Mouse (Mus musculus) limb, embryonic 12.5 days (tissue): ENCODE data around the gene Sumo1. TPM values are rescaled to one million over a fixed set of nuclear protein-coding genes. Genes with fewer than 3 reads are reported as not detected.

Experiments
- ATAC-seq: fragments of 200-750 bp; cut with Nextera tagmentation; 2 replicates; pipeline ENCODE4 v1.8.0; 2017; ENCODE audit warnings: low read depth, moderate TSS enrichment; ENCODE audit not compliant: insufficient number of reproducible peaks, insufficient read depth, low FRiP score, low TSS enrichment
- H3K27ac ChIP-seq: fragments of 300-500 bp; sonication (generic); 2 replicates; pipeline ENCODE4 v1.5.1; 2016; ENCODE audit warnings: mild to moderate bottlenecking, moderate library complexity
- H3K27me3 ChIP-seq: fragments of 300-500 bp; sonication (generic); 2 replicates; pipeline ENCODE4 v1.6.1; 2016; ENCODE audit warnings: mild to moderate bottlenecking, moderate library complexity
- H3K36me3 ChIP-seq: fragments of 300-500 bp; sonication (generic); 2 replicates; pipeline ENCODE4 v1.6.1; 2016; ENCODE audit warnings: mild to moderate bottlenecking, moderate library complexity
- H3K4me1 ChIP-seq: fragments of 300-500 bp; sonication (generic); replicated peaks from 2 replicates; pipeline ENCODE4 v1.6.1; 2016
- H3K4me2 ChIP-seq: fragments of 300-500 bp; sonication (generic); 2 replicates; pipeline ENCODE4 v1.6.1; 2016; ENCODE audit warnings: mild to moderate bottlenecking, moderate library complexity
- H3K4me3 ChIP-seq: fragments of 300-500 bp; sonication (generic); replicated peaks from 2 replicates; pipeline ENCODE4 v1.5.1; 2016; ENCODE audit warnings: mild to moderate bottlenecking
- H3K9ac ChIP-seq: fragments of 300-500 bp; sonication (generic); replicated peaks from 2 replicates; pipeline ENCODE4 v1.6.1; 2016; ENCODE audit warnings: mild to moderate bottlenecking, moderate library complexity
- H3K9me3 ChIP-seq: fragments of 300-500 bp; sonication (generic); 2 replicates; pipeline ENCODE4 v1.6.1; 2016; ENCODE audit warnings: mild to moderate bottlenecking, moderate library complexity
- WGBS: fragments of 180-500 bp; shearing (Covaris S2); methylation state at CpG from one replicate; pipeline ENCODE4 v1.1.7; 2016; 5-methylcytosine and 5-hydroxymethylcytosine counted together
- polyA plus RNA-seq: library from polyadenylated mRNA; unstranded; fragments of >200 nt; fragmentation: Nextera tagmentation; extraction: Ambion mirVana; gene quantifications from 2 replicates; pipeline ENCODE4 v1.2.1, GENCODE M21; 2016

Gene Sumo1
- polyA plus RNA-seq, 1 experiment from 2014 or later, result 527 TPM

DNA sequence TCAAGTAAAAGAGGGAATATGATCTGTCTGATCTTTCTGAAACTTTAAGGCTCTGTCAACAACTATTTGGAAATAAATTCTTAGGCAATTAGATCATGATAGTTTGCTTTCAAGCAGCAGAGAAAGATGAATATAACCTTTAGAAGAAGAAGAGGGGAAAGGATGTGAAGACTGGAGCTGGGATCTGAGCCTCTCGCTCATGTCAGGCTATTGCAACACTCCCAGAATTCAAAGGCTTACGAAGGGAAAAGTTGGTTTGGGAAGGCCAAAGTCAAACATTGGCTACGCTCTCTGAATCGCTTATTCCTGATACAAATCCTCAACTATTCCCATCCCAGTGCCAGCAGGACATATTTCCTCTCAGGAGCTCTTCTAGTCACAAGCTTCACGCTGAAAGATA lies 101.3 kb downstream of the Sumo1 start:
- H3K4me3 ChIP-seq, result no peak overlapping the region
- 92% methylated on average over 5 of the region's 5 CpGs for WGBS
- ATAC-seq, result no peak

DNA sequence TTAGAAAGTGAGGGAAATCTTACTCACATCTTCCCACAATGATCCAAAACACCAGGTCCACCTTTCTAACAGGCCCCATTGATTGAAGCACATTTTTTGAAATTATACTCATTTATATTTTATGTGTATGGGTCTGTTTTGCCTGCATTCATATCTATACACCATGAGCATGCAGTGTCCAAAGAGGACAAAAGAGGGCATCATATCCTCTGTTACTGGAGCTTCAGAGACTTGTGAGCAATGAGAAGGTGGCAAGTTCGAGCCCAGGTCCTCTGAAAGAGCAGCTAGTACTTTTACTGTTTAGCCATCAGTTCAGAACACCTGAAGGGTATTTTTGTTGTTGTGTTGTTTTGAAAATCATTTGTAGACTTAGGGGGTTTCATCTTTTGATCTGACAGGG lies 102.4 kb downstream of the Sumo1 start:
- no peak overlapping the region for H3K4me3 ChIP-seq
- no peak for ATAC-seq
- peaks cover under 1% of the 10 kb centered on the region; the same call in 1 of the 2 replicates for H3K9me3 ChIP-seq
- H3K9ac ChIP-seq, result no peak overlapping the region
- no peak overlapping the region for H3K27ac ChIP-seq
- 87% methylated on average over 1 of the region's 1 CpGs for WGBS
- H3K27me3 ChIP-seq, result no peaks in the 10 kb centered on the region
- H3K4me2 ChIP-seq, result no peak overlapping the region
- no peaks in the 10 kb centered on the region for H3K36me3 ChIP-seq
- H3K4me1 ChIP-seq, result peaks cover 23% of the 10 kb centered on the region

More for the DNA sequence above, 101.3 kb downstream of the Sumo1 start:
- H3K36me3 ChIP-seq, result no peaks in the 10 kb centered on the region
- H3K9ac ChIP-seq, result no peak overlapping the region
- H3K27ac ChIP-seq, result no peak overlapping the region
- peaks cover 25% of the 10 kb centered on the region for H3K4me1 ChIP-seq
- H3K27me3 ChIP-seq, result no peaks in the 10 kb centered on the region
- H3K4me2 ChIP-seq, result no peak overlapping the region
- no peaks in the 10 kb centered on the region for H3K9me3 ChIP-seq

DNA sequence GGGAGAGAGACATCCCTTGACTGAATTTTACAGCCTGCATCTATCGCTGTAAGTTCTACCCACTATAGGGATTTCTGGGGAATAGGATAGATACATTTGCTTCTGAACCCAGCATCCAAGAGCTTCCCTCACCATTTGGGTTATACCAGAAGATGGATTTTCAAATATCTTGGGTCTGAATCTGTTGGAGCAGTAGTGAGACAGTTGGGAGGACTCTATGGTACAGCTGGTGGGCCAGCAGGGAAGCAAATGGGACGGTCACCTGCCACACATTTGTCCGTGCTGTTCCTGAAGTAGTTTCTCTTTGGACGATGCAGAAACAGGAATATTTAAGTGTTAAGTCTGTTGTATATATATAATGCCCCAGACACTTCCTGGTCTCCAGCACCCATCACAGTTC lies 103.1 kb downstream of the Sumo1 start:
- Histone ChIP-seq H3K9me3 (peaks cover 9% of the 10 kb centered on the region; the same call in 1 of the 2 replicates), H3K27ac (no peak overlapping the region), H3K4me2 (no peak overlapping the region), H3K27me3 (no peaks in the 10 kb centered on the region), H3K4me3 (no peak overlapping the region), H3K4me1 (peaks cover 23% of the 10 kb centered on the region), H3K36me3 (no peaks in the 10 kb centered on the region), H3K9ac (no peak overlapping the region)
- ATAC-seq, result no peak
- 82% methylated on average over 4 of the region's 4 CpGs for WGBS

DNA sequence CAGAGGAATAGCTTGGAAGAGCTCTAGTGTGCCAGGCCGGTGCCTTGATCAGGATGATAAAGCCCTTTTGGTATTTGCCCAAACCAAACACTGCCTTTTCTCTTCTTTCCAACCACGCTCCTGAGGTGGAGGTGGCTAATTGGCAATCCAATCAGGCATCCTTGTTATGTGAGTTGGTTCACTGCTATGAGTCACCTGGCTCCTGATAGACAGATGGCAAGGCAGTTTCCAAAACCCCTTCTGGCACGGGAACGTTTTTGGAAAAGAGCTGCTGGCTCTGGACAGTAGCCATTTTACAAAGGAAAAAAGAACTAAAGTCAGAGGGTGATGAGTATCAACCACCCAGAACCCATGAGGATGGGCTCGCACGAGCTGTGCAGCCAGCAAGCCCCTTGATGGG lies 103.7 kb downstream of the Sumo1 start:
- WGBS, result 65% methylated on average over 6 of the region's 6 CpGs
- Histone ChIP-seq H3K36me3 (no peaks in the 10 kb centered on the region), H3K9ac (no peak overlapping the region), H3K27ac (peak overlapping the region; percentile 1; the same call in 1 of the 2 replicates), H3K9me3 (peaks cover 9% of the 10 kb centered on the region; the same call in 1 of the 2 replicates), H3K4me3 (no peak overlapping the region), H3K4me1 (peaks cover 23% of the 10 kb centered on the region), H3K4me2 (no peak overlapping the region), H3K27me3 (no peaks in the 10 kb centered on the region)
- no peak for ATAC-seq

DNA sequence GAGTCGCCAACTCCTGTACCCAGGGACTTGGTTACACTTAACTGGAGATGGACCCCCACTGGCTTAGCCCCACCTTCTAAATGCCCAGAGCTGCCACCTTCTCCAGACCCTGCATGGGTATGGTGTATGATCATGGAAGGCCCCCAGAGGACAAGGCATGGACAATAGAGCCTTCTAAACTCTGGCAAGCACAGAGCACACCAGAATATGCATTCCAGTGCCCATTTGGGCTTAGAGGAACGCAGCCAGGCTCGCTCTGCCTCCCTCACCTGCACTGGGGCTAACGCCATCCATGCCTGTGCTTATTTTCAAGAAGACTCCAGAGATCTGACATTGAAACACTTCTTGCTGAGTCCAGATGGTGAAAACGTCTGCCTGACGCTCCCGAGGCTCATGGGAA lies 104.4 kb downstream of the Sumo1 start:
- Histone ChIP-seq H3K27me3 (no peaks in the 10 kb centered on the region), H3K4me2 (no peak overlapping the region), H3K4me1 (peaks cover 23% of the 10 kb centered on the region), H3K36me3 (no peaks in the 10 kb centered on the region), H3K9me3 (peaks cover 9% of the 10 kb centered on the region; the same call in 1 of the 2 replicates), H3K4me3 (no peak overlapping the region), H3K9ac (no peak overlapping the region), H3K27ac (0 out of 2 replicates have a peak overlapping the region, but pooled peaks have one; percentile 50)
- ATAC-seq, result no peak
- WGBS, result 65% methylated on average over 7 of the region's 7 CpGs

DNA sequence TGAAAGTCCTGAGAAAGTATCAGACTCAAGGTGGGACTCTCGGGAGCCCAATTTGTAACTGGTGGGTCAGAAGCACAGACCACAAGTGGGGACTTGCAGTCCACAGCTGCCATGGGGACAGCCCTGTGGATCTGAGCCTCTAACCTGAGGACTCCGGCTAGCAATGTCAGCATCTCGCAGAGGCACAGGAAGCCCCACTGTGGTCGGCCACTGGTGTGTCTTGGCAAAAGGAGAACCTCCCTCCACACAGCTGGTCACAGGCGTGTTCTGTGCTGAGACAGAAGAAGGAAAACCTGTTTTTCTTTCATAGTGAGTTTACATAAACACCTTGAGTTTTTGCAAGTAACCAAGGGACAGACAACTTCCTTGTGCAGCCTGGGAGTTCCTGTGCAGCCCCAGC lies 104.8 kb downstream of the Sumo1 start:
- Histone ChIP-seq H3K27ac (0 out of 2 replicates have a peak overlapping the region, but pooled peaks have one; percentile 2), H3K27me3 (no peaks in the 10 kb centered on the region), H3K4me1 (peaks cover 23% of the 10 kb centered on the region), H3K4me2 (no peak overlapping the region), H3K9ac (no peak overlapping the region), H3K4me3 (no peak overlapping the region), H3K36me3 (no peaks in the 10 kb centered on the region), H3K9me3 (peaks cover 9% of the 10 kb centered on the region; the same call in 1 of the 2 replicates)
- no peak for ATAC-seq
- 81% methylated on average over 5 of the region's 5 CpGs for WGBS

DNA sequence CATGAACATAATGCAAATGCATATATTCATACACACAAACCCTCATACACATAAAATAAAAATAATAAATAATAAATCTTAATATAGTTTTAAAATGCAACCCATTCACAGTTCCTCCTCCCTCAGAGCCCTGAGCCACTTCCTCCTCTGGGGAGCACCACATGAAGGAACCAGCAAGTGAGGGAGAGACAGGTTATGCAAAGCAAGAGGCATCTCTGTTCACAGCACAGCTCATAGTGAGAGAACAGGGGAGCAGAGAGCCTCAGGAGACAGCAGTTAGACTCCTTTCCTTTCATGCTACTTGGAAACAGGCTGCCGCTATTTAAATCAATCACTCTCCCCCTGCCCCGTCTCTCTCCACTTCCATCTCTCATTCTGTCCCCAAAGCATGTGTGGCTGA lies 107.1 kb downstream of the Sumo1 start:
- Histone ChIP-seq H3K4me3 (no peak overlapping the region), H3K27ac (no peak overlapping the region), H3K27me3 (no peaks in the 10 kb centered on the region), H3K4me1 (peaks cover 14% of the 10 kb centered on the region), H3K36me3 (no peaks in the 10 kb centered on the region), H3K9me3 (peaks cover 9% of the 10 kb centered on the region; the same call in 1 of the 2 replicates), H3K4me2 (no peak overlapping the region), H3K9ac (no peak overlapping the region)
- ATAC-seq, result no peak
- WGBS, result 73% methylated on average over 2 of the region's 2 CpGs

DNA sequence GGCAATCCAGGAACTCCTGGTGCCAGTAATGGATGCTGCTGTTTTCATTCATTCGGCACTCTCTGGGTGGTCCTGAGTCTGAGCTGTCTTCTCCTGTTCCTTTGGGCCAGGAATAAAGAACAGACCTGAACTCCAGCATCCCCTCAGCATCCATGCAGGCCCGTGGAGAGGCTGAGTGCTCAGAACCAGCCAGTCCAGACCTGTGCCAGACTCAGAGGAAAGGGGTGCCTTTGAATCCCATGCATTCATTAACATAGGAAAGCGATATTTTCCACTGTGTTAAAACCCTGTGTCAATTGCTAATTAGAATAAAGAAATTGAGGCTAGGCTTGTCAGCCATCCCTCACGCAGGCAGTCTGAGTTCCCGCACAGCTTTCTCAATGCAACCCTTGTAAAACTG lies 116.9 kb downstream of the Sumo1 start:
- WGBS, result 48% methylated on average over 5 of the region's 5 CpGs
- Histone ChIP-seq H3K4me2 (no peak overlapping the region), H3K9me3 (no peaks in the 10 kb centered on the region), H3K27ac (no peak overlapping the region), H3K9ac (no peak overlapping the region), H3K36me3 (no peaks in the 10 kb centered on the region), H3K27me3 (no peaks in the 10 kb centered on the region), H3K4me1 (peaks cover 19% of the 10 kb centered on the region), H3K4me3 (no peak overlapping the region)
- ATAC-seq, result 0 out of 2 replicates have a peak, but pooled peaks have one; percentile 6

DNA sequence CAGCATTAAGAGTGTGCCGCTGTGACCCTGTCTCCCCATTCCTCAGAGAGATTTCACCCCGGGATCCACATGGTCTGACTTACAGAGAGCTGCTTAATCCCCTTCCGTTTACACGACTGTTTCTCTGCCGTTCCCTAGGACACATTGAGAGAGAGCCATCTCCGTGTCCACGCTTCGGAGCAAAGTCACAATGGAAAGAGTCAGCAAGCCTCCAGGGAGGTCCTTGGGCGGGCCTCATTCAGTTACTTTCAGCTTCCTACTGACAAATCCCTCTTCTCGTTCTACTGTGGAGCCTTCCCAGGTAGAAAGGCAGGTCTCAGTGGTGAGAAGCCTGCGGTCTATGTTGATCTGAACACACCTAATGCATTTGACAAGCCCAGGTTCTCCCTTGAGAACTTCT lies 119.6 kb downstream of the Sumo1 start:
- Histone ChIP-seq H3K36me3 (no peaks in the 10 kb centered on the region), H3K27me3 (no peaks in the 10 kb centered on the region), H3K4me2 (no peak overlapping the region), H3K9ac (no peak overlapping the region), H3K27ac (no peak overlapping the region), H3K9me3 (no peaks in the 10 kb centered on the region), H3K4me3 (no peak overlapping the region), H3K4me1 (peaks cover 27% of the 10 kb centered on the region)
- WGBS, result 74% methylated on average over 11 of the region's 11 CpGs
- no peak for ATAC-seq

DNA sequence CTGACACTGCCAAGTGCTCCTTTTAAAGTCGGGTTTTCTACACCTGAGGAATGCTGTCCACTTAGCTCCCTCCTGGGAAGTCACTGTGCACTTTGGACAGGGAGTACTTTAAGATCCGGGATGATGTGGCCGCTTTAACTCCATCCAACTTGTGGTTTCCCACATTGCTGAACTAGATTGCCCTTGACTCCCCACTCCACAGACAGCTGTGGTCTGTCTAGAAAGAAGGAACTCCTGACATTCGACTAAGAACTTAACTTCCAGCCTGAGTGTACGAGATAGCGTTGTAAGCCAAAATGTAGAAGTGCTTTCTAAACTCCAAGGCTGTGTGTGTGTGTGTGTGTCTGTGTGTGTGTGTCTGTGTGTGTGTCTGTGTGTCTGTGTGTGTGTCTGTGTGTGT lies 120.4 kb downstream of the Sumo1 start:
- Histone ChIP-seq H3K27ac (no peak overlapping the region), H3K4me1 (peaks cover 24% of the 10 kb centered on the region), H3K36me3 (no peaks in the 10 kb centered on the region), H3K4me3 (no peak overlapping the region), H3K27me3 (no peaks in the 10 kb centered on the region), H3K9ac (no peak overlapping the region), H3K9me3 (no peaks in the 10 kb centered on the region), H3K4me2 (no peak overlapping the region)
- no peak for ATAC-seq
- WGBS, result 84% methylated on average over 6 of the region's 6 CpGs

DNA sequence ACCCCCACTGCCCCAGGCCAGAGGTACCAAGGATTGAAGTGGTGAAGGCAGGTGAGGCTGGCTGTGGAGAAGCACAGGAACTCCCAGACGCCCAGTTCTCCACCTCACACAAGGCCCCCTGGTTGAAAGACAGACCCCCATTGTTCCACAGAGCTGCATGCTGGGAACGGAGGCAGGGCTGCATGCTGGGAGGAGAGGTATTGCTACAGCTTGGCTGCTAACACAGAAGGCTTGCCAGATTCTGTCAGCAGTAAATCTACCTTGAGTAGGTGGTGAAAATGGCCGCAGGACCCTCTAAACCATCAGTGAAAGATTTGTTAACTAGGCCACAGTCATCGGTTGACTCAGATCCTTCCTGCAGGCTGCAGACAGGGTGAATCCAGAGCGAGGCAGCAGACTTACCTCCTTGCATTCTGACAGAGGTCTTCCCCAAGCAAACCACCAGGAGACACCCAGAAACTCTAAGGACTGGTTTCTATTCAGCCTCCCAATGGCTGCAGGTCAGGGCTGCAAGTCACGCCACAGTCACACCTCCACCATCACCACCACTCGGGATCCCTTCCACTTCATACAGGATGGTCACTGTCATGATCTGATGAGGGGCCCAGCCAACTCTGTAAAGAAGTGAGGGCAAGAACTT lies 121.5 kb downstream of the Sumo1 start:
- Histone ChIP-seq H3K36me3 (no peaks in the 10 kb centered on the region), H3K4me3 (no peak overlapping the region), H3K4me1 (peaks cover 24% of the 10 kb centered on the region), H3K4me2 (no peak overlapping the region), H3K27me3 (no peaks in the 10 kb centered on the region), H3K9ac (no peak overlapping the region), H3K27ac (peak overlapping the region; percentile 83), H3K9me3 (no peaks in the 10 kb centered on the region)
- 46% methylated on average over 7 of the region's 7 CpGs for WGBS
- peak; percentile 20; the same call in 1 of the 2 replicates for ATAC-seq

DNA sequence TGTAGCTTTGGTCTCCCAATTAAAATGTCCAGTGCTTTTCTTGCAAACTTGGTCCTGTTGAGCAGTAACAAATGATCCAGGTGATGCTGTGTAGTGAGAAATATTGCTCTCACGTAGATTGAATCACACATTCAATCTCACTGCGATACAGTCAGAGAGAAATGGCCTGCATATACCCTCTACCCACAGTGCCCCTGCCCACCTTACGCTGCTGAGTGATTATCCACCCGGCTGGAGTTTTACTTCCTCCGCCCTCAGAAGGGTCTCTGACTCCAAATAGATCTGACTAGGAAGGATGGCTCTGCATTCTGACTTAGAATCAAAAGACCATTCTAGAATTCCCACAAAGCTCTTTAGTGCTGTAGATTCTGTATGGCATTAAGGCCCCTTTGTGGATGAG lies 122.1 kb downstream of the Sumo1 start:
- peak overlapping the region; percentile 83 for H3K27ac ChIP-seq

More for the DNA sequence above, 122.1 kb downstream of the Sumo1 start:
- Histone ChIP-seq H3K9ac (no peak overlapping the region), H3K36me3 (no peaks in the 10 kb centered on the region), H3K4me1 (peaks cover 24% of the 10 kb centered on the region), H3K9me3 (no peaks in the 10 kb centered on the region), H3K4me2 (no peak overlapping the region), H3K4me3 (no peak overlapping the region), H3K27me3 (no peaks in the 10 kb centered on the region)
- no peak for ATAC-seq
- 89% methylated on average over 5 of the region's 5 CpGs for WGBS
